Mouse (Mus musculus) regulatory T cell (primary cell): ENCODE results near the gene Alkal2.

Source experiments
- in situ Hi-C: fragments of 300-600 bp; cut with MboI, MseI; formaldehyde crosslinking; loops from one replicate; pipeline ENCODE4 v1.15.1; 2025; ENCODE audit warnings: high pct_unique_total_duplicates

Alkal2 gene

DNA sequence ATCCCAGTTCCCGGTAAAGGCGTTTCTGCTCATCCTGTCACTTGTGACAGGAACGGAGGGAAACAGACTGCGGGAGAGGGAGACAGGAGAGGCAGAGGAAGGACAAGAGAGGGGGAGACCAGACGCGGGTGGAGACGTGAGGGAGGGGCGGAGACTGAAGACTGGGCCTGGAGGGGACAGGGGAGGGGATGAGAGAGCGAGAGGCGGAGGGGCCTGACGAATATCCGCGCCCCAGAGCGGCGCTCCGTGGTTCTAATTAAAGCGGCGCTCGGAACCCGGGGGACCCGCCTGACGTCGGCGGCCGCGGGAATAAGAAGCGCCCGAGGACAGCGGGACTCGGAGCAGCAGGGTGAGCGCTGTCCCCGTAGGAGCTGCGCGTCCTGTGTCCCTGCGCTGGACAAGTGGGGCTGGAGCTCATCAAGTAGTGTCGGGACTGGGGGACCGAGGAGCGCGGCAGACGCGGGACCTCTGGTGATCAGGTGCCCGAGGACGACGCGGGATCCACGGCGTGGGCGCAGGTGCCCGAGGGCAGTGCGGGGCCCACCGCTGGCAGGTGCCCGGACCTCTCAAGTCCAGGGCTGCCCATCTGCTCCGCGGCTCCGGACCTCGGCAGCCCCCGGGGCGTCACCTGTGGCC, at the start of gene Alkal2:
Gene Alkal2, plus strand, starts transcription at position 337 of the 636 bp plus-strand sequence.
- in situ Hi-C loops: no loop called here

DNA sequence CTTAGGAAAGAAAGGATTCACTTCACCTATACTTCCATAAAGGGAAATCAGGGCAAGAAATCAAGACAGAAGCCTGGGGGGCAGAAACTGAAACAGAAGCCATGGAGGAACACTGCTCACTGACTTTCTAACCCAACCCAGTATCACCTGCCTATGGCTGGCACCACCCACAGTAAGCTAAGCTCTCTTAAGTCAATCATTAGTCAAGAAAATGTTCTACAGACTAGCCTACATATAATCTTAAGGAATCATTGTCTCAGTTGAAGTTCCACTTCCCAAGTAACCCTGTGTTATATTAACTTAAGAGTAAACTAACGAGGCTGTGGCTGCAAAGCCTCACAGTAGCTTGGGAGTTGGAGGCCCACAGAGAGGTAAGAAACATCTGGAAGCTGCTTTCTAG, 35.6 kb upstream of the Alkal2 start:
- in situ Hi-C loops: no loop called here

DNA sequence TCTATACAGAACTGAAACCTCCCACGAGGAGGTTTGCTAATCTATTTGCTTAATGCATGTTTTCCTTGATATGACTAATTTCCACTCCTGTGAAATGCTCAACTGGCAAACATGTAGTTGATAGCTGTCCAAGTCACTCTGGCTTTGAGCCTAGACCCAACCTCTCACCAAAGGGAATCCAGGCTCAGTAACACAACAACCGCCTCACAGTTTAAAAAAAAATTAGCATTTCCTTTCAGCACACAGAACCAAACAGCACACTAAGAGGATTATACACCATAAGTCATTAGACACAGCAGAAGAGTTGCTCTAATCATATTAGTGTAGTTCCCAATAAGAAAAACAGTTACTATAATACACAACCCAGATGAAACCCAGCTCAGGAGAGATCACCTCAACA, 33.2 kb upstream of the Alkal2 start:
- in situ Hi-C loops: no loop called here

DNA sequence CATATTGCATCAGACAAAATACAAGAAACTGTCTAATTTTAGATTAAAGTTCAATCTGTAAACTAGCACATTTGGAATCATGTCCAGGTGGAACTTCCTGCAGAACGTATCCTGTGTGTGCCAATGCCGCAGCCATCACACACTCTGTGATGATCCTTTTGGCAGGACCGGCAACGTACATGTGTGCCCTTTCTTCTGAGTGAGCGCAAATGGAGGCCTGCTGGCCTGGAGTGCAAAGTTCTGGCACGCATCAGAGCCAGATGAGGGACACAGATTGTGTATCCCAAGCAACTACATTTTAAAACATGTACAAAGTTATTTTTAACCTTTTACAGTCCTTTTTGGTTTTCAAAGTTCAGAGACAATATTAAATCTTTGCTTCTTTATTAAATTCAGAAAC, 32.3 kb upstream of the Alkal2 start:
- in situ Hi-C loops: no loop called here

DNA sequence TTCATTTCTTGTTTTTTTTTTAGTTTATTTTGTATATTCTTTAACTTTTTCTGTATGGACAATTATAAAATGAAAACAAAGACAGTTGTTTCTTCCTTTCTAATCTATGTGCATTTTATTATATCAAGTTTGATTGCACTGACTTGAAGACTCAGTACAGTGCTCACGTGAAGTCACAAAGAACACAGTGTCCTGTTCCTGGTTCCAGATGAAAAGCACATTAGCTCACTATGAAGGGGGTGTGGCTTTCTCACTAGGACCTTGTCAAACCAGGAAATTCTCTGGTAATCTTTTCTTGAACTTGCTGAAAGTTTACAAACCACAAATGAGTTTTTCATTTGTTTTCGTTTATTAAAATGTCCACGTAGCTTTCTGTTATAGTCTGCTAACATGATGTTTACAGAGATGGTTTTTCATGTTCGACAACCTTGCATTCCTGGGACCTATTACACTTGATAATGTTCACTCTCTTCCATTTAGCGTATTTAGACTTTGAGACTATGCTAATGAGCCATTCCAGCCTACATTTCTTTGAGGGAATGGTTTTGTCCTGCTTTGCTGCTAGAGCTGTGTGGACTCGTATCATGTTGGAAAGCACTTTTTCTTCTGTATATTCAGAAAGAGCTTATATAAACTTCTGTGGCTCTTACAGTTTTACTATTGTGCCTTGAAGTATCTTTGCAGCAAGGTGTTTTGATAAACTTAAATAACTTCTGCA, 28.5 kb upstream of the Alkal2 start:
- in situ Hi-C loops: no loop called here

DNA sequence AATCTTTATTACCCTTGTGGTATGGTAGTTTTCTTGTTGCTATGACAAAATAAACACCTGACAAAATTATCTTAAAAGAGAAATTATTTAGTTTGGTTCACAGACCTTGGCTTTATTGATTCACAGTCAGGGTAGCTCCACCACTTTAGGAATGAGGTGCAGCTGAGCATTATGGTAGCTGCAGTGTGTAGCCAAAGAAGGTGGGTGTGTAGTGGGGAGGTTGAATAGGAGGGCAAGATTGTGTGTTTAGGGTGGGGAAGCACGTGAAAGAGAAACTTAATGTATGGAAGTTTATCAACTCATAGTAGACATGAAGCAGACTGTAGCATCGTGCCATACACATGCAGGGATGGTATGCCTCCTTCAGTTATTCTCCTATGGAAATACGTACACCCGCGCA, 27.9 kb upstream of the Alkal2 start:
- in situ Hi-C loops: no loop called here

DNA sequence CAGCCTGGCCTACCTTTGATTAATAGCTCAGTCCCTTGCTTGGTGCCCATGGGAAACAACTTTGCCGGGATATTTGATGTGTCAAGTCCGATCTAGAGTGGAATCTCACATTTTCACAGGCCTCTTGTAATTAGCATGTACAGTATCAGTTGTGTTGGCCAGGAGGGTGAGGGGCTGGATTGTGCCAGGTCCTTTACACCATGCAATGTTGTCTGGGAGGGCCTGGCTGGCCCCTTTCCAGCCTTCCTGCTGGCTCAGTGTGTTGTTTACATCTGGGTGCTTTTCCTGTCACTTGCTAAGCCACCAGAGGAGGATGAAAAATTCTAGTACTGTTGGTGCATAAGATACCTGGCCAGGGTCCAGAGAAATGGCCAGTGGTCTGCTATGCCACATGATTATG, 19.8 kb upstream of the Alkal2 start:
- in situ Hi-C loops: no loop called here

DNA sequence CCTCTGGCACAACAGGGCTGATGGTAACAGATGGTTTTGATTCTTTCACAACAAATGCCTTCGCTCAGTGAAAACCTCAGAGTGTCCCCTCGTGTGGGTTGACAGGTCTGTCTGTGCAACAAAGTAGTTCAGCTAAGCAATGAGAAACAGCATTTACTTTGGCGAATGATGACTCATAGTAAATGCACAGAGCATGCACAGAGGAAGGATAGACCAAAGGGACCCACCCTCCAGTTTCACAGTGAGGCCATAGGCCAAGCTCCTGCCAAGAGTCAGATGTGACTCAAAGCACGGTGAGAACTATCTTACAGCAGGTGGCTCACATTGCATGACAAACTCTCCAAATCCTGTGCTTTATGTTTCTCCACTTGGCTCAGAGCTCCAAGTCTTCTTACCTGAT, 18.3 kb upstream of the Alkal2 start:
- in situ Hi-C loops: no loop called here

DNA sequence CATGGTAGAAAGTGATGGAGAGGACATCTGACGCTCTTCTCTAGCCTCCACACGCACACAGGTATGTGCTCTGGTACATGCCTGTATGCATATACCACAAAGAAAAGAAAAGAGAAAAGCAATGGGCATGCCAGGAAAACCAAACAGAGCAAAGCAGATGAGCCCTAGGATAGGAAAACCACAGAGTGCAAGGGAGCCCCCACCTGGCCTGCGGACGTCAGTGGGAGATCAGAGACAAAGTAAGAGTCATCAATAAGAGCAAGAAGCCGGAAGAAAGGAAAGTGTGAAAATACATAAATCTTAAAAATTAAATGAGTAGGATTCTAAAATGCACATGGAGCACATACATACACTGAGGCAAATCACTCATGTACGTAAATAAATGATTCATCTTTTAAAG, 4.7 kb upstream of the Alkal2 start:
- in situ Hi-C loops: no loop called here

DNA sequence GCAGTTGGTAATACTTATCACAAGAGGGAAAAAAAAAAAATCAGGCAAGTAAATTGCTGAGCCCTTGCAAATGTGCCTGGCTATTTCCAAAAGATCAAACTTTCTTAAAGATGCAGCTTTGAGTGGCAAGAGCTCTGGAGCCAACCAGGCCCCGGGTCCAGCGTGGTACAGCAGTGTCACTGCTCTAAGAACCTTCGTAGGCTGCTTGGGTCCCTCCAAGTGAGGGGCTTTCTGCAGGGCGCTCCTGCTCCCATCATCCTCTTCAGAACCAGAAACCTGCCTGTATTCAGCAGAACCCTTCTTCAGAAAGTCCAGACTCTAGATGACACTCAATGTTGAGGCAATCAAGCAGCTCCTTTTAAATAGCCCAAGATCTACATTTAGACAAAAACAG, 533 bp upstream of the Alkal2 start:
- in situ Hi-C loops: no loop called here

DNA sequence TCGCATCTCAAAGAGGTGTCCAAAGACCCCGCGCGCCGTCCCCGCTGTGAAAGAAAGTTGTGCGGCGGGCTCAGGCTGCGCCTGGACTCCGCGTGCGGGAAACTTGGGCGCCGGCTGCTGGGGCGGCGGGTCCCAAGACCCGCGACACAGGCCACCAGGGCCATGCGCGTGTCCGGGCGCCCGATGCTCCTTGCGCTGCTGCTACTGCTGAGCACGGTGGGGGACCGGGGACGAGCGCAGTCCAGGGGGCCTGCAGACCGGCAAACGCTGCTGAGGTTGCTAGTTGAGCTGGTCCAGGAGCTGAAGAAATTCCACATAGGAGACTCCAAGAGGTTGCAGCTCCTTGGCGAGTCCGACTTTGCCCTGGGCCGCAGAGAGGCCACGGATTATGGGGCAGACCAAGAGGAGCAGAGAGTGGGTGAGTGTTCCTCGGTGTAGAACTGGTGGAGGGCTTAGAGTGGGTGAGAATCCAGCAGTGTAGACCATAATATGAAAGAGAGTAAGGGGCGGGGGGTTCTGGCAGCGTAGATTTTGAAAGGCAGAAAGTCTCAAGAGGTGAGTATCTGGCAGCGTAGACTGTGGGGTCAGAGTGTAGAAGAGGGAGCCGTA, 604 bp downstream of the Alkal2 start:
- in situ Hi-C loops: loop anchor here (5.0 kb wide), 1 partner anchor 287 kb away; no protein-coding TSS in a partner anchor

DNA sequence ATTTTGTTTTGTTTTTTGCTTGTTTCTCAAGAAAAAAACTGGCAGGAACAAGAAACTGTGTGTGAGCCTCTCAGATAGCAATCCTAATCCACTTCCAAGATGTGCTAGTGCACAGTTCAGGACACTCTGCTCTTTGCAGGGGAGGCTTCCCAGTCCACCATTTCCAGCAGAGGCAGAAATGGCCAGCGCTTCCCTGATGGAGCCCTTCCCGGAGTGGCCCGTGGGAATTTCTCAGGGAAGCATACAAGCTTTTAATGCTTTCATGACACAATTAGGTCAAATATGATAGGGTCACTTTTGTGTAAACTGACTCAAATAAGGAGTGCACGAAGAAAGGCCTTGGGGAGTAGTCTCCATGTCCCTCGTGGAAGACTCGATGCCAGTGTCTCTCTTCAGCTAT, 1.8 kb downstream of the Alkal2 start:
- in situ Hi-C loops: loop anchor here (5.0 kb wide), 1 partner anchor 289 kb away; no protein-coding TSS in a partner anchor

DNA sequence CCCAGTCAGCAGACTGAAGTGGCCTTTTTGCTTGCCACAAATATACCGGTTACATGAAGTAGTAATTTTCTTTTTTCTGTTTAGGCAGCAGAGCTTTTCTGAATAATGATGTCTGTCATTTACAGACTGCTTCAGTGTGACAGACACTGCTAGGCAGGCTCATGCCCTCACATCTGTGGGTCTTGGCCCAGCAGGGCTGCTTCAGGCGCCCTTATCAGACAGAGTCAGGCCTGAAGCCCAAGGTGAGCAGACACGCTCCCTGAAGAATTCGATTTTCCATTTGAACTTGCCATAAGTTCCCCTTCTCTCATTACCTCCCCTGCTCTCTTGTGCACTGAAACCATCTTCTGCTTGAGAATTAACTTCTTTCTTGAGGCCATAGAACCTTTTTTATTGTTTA, 3.9 kb downstream of the Alkal2 start:
- in situ Hi-C loops: loop anchor here (5.0 kb wide), 1 partner anchor 291 kb away; no protein-coding TSS in a partner anchor

DNA sequence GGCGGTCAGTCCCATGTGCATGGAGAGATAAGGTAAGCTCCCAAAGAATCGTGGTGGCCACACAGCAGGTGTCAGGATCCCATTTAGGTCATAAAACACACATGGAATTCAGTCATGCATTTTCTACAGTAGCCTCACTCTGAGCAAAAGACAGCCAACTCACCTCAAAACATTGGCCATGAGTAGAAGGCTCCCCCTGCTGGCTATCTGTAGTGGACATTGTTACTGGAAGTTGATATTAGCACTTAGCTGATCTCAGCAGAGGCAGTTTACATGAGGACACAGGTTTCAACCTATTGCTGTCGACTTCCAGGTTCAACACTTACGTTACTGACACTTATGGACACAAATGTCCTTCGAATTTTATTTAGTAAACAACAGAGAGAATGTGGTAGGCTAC, 5.9 kb downstream of the Alkal2 start:
- in situ Hi-C loops: no loop called here

DNA sequence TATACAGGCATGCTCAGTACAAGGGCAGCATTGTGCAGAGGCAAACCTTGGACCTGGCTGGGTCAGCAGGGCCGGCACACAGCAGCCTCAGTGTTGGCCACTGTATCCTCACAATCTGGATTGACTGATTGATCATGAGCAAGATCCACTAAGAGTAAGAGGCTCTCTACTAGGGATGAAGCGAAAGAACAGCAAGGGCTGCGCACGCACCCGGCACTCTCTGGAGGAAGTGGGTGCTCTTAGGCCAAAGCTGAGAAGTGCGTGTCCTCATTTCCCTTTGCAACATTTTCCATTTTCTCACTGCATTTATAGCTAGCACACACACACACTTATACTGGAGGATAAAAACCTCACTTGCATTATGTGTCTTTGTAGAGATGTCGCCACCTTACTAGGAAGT, 7.3 kb downstream of the Alkal2 start:
- in situ Hi-C loops: no loop called here

DNA sequence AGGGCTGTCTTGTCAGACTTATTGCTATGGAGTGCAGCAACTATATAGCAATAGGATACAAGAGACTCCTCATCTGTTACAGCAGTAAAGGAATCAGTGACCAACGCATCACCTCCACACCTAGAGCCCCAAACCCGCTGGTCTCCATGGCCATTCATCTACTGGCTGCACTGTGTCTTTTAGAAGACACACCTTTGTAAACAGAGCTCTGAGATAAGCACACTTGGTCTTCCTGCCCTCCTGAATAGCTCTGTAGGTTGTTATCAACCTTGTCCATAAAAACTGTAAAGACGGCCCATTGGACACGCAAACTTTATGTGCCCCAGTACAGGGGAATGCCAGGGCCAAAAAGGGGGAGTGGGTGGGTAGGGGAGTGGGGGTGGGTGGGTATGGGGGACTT, 12.9 kb downstream of the Alkal2 start:
- in situ Hi-C loops: no loop called here

DNA sequence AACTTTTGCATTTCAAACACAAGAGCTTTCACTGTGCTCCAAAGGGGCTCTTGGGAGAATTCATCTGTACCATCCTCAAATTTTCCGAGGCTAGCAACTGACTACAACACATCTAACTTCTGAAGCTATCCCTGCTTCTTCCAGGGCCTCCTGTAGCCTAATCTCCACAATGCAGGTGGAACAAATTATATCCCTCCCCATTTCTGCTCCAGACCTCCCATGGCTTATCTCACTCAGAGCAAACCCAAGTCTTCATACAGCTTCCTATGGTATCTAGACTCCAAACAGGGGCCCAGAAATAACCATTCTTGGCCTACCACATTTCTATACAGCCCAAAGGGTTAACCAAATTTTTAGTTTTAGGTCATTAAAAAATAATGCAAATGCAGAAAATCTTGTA, 24.5 kb downstream of the Alkal2 start:
- in situ Hi-C loops: loop anchor here (10.0 to 25.0 kb wide), 2 partner anchors 429 to 1296 kb away; partner anchors contain the start of gene Pik3cg

DNA sequence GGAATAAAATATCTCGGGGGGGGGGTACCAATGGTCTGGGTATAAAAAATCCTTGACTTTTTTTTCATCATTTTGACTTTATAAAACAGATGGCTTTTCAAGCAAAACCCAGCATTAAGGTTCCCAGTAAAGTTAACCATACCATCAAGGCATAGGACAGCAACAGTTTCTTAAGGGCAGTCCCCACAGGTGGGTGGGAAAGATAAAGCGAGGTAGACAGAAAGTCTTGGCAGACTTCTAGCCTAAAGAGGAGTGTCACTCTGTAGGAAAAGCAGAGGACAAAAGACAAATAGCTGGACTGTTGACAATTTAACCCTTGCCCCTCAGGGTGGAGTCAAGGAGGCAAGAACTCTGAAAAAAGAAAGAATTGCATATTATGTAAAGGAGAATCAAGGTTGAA, 25.8 kb downstream of the Alkal2 start:
- in situ Hi-C loops: loop anchor here (5.0 to 25.0 kb wide), 5 partner anchors 313 to 1295 kb away; partner anchors contain the start of genes Cbll1, Cog5, Dus4l and Pik3cg

DNA sequence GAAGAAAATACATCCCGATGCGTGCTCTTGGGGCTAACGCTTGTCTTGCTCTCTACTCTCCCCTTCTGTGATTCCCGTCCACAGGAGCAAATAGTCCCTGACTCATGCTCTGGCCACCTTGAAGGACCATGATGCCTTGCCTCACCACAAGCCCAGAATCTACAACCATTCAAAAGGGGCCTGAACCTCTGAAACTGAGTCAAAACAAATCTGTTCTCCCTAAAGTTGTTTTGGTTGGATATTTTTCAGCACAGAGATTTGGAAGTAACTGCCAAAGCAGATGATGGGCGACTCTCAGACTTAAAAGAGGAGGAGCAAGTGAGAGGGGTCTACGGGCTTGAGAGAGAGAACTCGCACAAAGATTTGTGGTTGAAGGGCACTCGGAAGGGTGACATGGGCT, 26.7 kb downstream of the Alkal2 start:
- in situ Hi-C loops: loop anchor here (5.0 to 25.0 kb wide), 4 partner anchors 314 to 744 kb away; partner anchors contain the start of genes Cbll1, Cog5 and Dus4l

DNA sequence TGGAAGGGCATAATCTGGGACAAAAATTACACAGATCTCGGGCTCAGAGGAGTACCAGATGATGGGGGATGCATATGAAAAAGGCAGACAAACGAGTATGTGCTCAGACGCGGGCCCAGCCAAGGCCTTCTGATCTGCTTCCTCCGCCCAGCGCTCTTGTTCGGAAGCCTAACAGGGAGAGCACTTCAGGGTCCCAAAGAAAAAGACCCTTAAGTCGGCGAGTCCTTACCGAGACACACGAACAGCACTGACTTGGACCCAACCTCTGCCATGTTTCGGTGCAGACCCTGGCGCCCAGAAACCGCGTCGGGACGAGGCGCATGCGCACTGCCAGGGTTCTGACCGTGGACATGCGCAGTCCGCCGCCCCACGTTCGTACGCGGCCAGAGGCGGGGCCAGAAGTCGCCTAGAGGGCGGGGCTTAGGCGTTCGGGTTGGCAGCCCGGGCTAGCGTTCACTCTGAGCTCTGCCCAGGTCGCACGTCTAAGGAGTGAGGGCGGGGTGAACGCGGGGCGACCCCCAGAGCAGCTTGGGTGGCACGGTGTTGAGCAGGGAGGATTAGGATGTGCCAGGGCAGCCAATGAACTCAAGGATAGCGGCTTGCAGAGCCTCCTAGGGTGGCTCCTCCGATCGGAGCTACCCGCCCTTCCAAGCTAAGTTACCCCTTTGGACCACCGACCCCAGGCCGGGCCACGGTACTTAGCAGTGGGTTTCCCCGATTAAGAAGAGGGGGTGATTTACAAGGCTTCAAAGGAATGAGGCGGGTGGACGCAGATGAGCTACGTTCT, 27.3 kb downstream of the Alkal2 start, which contains the start of the genes Acp1 and Sh3yl1:
Gene Acp1, minus strand, starts transcription at position 329 of the 787 bp plus-strand sequence.
Gene Sh3yl1, plus strand, starts transcription at position 408 of the 787 bp plus-strand sequence.
- in situ Hi-C loops: loop anchor here (5.0 to 25.0 kb wide), 4 partner anchors 314 to 743 kb away; partner anchors contain the start of genes Cbll1, Cog5 and Dus4l

DNA sequence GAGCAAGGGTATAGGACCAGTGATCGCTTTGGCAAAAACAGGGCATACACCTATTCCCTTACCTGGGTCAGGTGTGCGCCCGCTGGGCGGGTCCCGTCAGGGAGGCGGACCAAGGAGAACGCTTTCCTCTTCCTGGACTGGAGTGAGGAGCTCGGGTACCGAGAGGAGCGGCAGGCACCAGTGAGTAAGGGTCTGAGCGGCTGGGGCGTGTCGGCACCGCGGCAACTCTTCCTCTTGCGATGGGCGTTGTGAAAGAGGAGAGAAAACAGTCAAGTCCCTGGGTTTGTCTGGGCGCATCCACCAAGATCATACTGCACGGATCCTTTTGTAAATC, 27.9 kb downstream of the Alkal2 start:
- in situ Hi-C loops: loop anchor here (5.0 to 25.0 kb wide), 4 partner anchors 315 to 743 kb away; partner anchors contain the start of genes Cbll1, Cog5 and Dus4l
